Mouse (Mus musculus): Measurements from ENCODE around the gene Sh3gl2. TPM values are rescaled to one million over a fixed set of nuclear protein-coding genes. Genes with fewer than 3 reads are reported as not detected.

Gene Sh3gl2
- polyA plus RNA-seq, 1 experiment from 2014 or later = 66.1 TPM

DNA sequence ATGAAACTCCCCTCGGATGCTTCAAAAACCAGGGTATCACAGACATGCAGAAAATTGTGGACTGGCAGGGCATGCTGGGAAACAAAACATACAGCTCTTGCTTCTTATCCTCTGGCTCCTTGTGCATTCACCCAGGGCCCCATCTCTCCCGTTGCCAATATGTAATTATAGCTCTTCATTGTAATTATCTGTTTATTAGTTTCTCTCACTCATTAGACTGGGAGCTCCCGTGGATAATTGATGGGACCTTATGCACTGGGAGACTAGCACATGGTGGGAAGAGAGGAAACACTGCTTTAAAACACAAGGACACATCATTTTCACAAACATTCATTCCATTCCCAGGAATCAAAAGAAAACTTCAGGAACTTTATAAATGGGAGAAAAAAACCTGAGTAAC lies 233.9 kb downstream of the Sh3gl2 start:
- no peaks in the 10 kb centered on the region for H3K36me3 ChIP-seq (ENCODE audit: control insufficient read depth, insufficient read depth, low read length)
- no peak overlapping the region for H3K4me3 ChIP-seq (replicated peaks; ENCODE audit: low read depth, low read length)
- 77% methylated on average over 3 of the region's 3 CpGs for WGBS
- no peak overlapping the region for H3K27ac ChIP-seq (replicated peaks; ENCODE audit: low read depth, low read length)
- no peak for ATAC-seq (ENCODE audit: low FRiP score, low TSS enrichment)
- no peaks in the 10 kb centered on the region for H3K4me1 ChIP-seq (ENCODE audit: control insufficient read depth, insufficient read depth, low read length)
- no peaks in the 10 kb centered on the region for H3K27me3 ChIP-seq (ENCODE audit: control insufficient read depth, insufficient read depth, low read length)
- H3K9ac ChIP-seq (replicated peaks; ENCODE audit: low read length) = no peak overlapping the region
- H3K4me2 ChIP-seq (ENCODE audit: low read length) = no peak overlapping the region
- no peak for DNase-seq
- H3K9me3 ChIP-seq (ENCODE audit: control insufficient read depth, low read length) = no peaks in the 10 kb centered on the region

DNA sequence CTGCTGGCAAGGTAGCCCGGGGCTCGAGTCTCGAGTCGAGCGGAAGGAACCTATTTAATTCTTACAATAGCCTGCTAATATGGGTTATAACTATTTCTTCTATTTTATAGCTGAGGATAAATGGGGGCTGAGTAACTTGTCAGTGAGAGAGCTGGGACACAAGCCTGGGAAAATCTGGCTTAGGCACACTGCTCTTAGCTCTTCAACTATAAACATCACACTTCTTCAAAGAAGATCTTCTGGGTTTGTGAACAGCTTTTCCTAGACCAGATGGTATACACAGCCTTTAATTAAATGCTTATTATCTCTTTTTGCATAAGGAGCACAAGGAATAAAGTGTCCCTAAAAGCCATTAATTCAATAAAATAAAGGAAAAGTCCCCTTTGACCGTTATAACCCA lies 278.7 kb downstream of the Sh3gl2 start:
- Histone ChIP-seq H3K27ac (replicated peaks; ENCODE audit: low read depth, low read length) (no peak overlapping the region), H3K4me2 (ENCODE audit: low read length) (no peak overlapping the region), H3K9ac (replicated peaks; ENCODE audit: low read length) (no peak overlapping the region), H3K9me3 (ENCODE audit: control insufficient read depth, low read length) (no peaks in the 10 kb centered on the region), H3K27me3 (ENCODE audit: control insufficient read depth, insufficient read depth, low read length) (no peaks in the 10 kb centered on the region), H3K4me1 (ENCODE audit: control insufficient read depth, insufficient read depth, low read length) (no peaks in the 10 kb centered on the region), H3K36me3 (ENCODE audit: control insufficient read depth, insufficient read depth, low read length) (no peaks in the 10 kb centered on the region), H3K4me3 (replicated peaks; ENCODE audit: low read depth, low read length) (no peak overlapping the region)
- DNase-seq (no peak), ATAC-seq (ENCODE audit: low FRiP score, low TSS enrichment) (no peak)
- WGBS = 94% methylated on average over 6 of the region's 6 CpGs

DNA sequence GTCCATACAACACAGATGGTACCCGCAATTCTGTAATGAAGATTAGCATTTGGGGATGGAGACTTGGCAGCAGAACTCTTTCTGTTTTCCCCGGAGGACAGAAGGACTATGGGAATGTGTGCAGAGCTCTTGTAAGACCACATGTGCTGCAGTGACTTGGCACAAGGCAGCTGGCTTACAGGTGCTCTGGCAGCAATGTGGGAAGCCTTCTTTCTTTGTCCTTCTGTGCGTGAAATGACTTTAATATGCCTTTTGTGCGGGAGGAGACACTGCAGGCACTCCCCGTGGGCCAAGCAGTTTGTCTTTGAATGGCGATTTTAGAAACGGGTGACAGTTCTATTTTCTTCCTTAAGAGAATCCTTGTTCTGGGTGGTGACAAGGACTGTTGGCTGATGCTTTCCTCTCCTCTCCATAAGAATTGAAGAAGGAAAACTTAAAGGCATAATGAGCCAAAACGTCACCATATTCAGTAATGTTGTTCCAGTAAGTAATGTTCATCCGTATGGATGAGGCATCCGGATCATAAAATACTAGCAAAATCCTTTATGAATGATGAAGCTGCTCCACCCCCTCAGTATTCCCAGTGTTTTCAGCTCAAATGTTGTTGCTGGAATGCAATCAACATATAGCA lies 281.5 kb downstream of the Sh3gl2 start:
- ATAC-seq (ENCODE audit: low FRiP score, low TSS enrichment) = no peak
- WGBS = 38% methylated on average over 10 of the region's 10 CpGs

DNA sequence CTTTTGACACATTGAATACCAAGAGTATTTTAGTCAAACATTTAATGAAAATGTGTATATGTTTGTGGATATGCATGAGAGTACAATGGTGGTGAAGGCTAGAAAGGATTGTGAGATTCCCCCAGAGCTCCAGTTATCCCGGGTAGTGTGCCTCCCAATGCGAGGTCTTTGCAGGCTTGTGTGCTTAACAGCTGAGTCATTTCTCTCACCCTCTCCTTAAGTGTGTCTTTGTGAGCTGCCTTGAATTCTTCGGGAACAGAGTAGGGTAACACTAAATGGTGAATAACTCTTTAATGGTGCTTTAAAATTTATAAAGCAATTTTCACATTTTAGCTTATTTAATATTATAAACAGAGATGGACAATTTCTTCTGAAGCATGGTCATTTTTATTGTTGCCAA lies 300.8 kb downstream of the Sh3gl2 start:
- H3K9me3 ChIP-seq (ENCODE audit: control insufficient read depth, low read length) = no peaks in the 10 kb centered on the region
- H3K4me3 ChIP-seq (replicated peaks; ENCODE audit: low read depth, low read length) = no peak overlapping the region
- H3K4me2 ChIP-seq (ENCODE audit: low read length) = no peak overlapping the region
- H3K27ac ChIP-seq (replicated peaks; ENCODE audit: low read depth, low read length) = no peak overlapping the region
- H3K9ac ChIP-seq (replicated peaks; ENCODE audit: low read length) = no peak overlapping the region
- H3K27me3 ChIP-seq (ENCODE audit: control insufficient read depth, insufficient read depth, low read length) = no peaks in the 10 kb centered on the region
- no peak for ATAC-seq (ENCODE audit: low FRiP score, low TSS enrichment)
- no peaks in the 10 kb centered on the region for H3K4me1 ChIP-seq (ENCODE audit: control insufficient read depth, insufficient read depth, low read length)
- DNase-seq = no peak
- no peaks in the 10 kb centered on the region for H3K36me3 ChIP-seq (ENCODE audit: control insufficient read depth, insufficient read depth, low read length)
- 72% methylated on average over 3 of the region's 3 CpGs for WGBS

More for the DNA sequence above, 281.5 kb downstream of the Sh3gl2 start:
- Histone ChIP-seq H3K4me2 (ENCODE audit: low read length) (no peak overlapping the region), H3K4me3 (replicated peaks; ENCODE audit: low read depth, low read length) (no peak overlapping the region), H3K9ac (replicated peaks; ENCODE audit: low read length) (no peak overlapping the region), H3K36me3 (ENCODE audit: control insufficient read depth, insufficient read depth, low read length) (no peaks in the 10 kb centered on the region), H3K27ac (replicated peaks; ENCODE audit: low read depth, low read length) (no peak overlapping the region), H3K4me1 (ENCODE audit: control insufficient read depth, insufficient read depth, low read length) (no peaks in the 10 kb centered on the region), H3K27me3 (ENCODE audit: control insufficient read depth, insufficient read depth, low read length) (no peaks in the 10 kb centered on the region), H3K9me3 (ENCODE audit: control insufficient read depth, low read length) (no peaks in the 10 kb centered on the region)
- DNase-seq = peak; percentile 35

DNA sequence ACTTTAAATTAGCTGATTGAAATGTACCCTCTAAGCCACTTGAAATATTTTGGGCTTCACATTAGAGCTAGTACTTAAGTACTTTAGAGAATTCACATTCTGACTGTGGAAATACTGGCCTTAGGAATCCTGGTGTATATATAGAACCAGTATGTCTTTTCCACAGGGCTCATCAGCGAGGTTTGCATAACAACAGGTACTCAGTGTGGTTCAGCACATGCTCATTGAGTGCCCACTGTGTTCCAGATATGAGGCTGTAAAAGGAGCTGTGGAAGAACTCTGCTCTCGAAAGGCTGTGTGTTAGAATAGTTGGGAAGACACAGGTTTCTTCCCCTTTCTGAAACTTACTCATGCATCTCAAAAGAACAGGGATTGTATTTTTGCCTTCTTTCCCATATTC lies 302.1 kb downstream of the Sh3gl2 start:
- no peak overlapping the region for H3K9ac ChIP-seq (replicated peaks; ENCODE audit: low read length)
- no peaks in the 10 kb centered on the region; the same call in 1 of the 2 replicates for H3K27me3 ChIP-seq (ENCODE audit: control insufficient read depth, insufficient read depth, low read length)
- no peak for ATAC-seq (ENCODE audit: low FRiP score, low TSS enrichment)
- no peak for DNase-seq
- H3K27ac ChIP-seq (replicated peaks; ENCODE audit: low read depth, low read length) = no peak overlapping the region
- H3K4me1 ChIP-seq (ENCODE audit: control insufficient read depth, insufficient read depth, low read length) = no peaks in the 10 kb centered on the region
- H3K4me2 ChIP-seq (ENCODE audit: low read length) = no peak overlapping the region
- WGBS = 73% methylated on average over 2 of the region's 2 CpGs
- H3K9me3 ChIP-seq (ENCODE audit: control insufficient read depth, low read length) = no peaks in the 10 kb centered on the region
- no peaks in the 10 kb centered on the region for H3K36me3 ChIP-seq (ENCODE audit: control insufficient read depth, insufficient read depth, low read length)
- no peak overlapping the region for H3K4me3 ChIP-seq (replicated peaks; ENCODE audit: low read depth, low read length)

- Histone ChIP-seq H3K9ac (replicated peaks; ENCODE audit: low read length) (no peak overlapping the region), H3K4me1 (ENCODE audit: control insufficient read depth, insufficient read depth, low read length) (no peaks in the 10 kb centered on the region), H3K36me3 (ENCODE audit: control insufficient read depth, insufficient read depth, low read length) (no peaks in the 10 kb centered on the region), H3K9me3 (ENCODE audit: control insufficient read depth, low read length) (no peaks in the 10 kb centered on the region), H3K4me3 (replicated peaks; ENCODE audit: low read depth, low read length) (no peak overlapping the region), H3K4me2 (ENCODE audit: low read length) (no peak overlapping the region), H3K27me3 (ENCODE audit: control insufficient read depth, insufficient read depth, low read length) (peaks cover 4% of the 10 kb centered on the region), H3K27ac (replicated peaks; ENCODE audit: low read depth, low read length) (no peak overlapping the region)
- DNase-seq (no peak), ATAC-seq (ENCODE audit: low FRiP score, low TSS enrichment) (no peak)
- WGBS = 82% methylated on average over 5 of the region's 5 CpGs
Measured at GRCm38 (mm10) chr4:85507491-85507890, 302.6 kb downstream of the Sh3gl2 start.

- Histone ChIP-seq H3K9me3 (ENCODE audit: control insufficient read depth, low read length) (no peaks in the 10 kb centered on the region), H3K27ac (replicated peaks; ENCODE audit: low read depth, low read length) (no peak overlapping the region), H3K9ac (replicated peaks; ENCODE audit: low read length) (no peak overlapping the region), H3K4me2 (ENCODE audit: low read length) (peak overlapping the region; percentile 97), H3K36me3 (ENCODE audit: control insufficient read depth, insufficient read depth, low read length) (no peaks in the 10 kb centered on the region), H3K4me3 (replicated peaks; ENCODE audit: low read depth, low read length) (peak overlapping the region; percentile 57; the same call in 1 of the 2 replicates), H3K27me3 (ENCODE audit: control insufficient read depth, insufficient read depth, low read length) (peaks cover 19% of the 10 kb centered on the region), H3K4me1 (ENCODE audit: control insufficient read depth, insufficient read depth, low read length) (peaks cover 6% of the 10 kb centered on the region; the same call in 1 of the 2 replicates)
- WGBS = 36% methylated on average over 7 of the region's 7 CpGs
- no peak for ATAC-seq (ENCODE audit: low FRiP score, low TSS enrichment)
- DNase-seq = no peak
Measured at GRCm38 (mm10) chr4:85513288-85513687, 308.4 kb downstream of the Sh3gl2 start.

- ATAC-seq (ENCODE audit: low FRiP score, low TSS enrichment) (no peak), DNase-seq (no peak)
- Histone ChIP-seq H3K27ac (replicated peaks; ENCODE audit: low read depth, low read length) (no peak within 1 kb of the TSS), H3K9ac (replicated peaks; ENCODE audit: low read length) (peak within 1 kb of the TSS; percentile 68), H3K4me1 (ENCODE audit: control insufficient read depth, insufficient read depth, low read length) (peaks cover 6% of the 10 kb centered on the region; the same call in 1 of the 2 replicates), H3K4me2 (ENCODE audit: low read length) (peak within 1 kb of the TSS; percentile 97), H3K36me3 (ENCODE audit: control insufficient read depth, insufficient read depth, low read length) (no peaks in the 10 kb centered on the region), H3K4me3 (replicated peaks; ENCODE audit: low read depth, low read length) (peak within 1 kb of the TSS; percentile 57), H3K9me3 (ENCODE audit: control insufficient read depth, low read length) (no peaks in the 10 kb centered on the region), H3K27me3 (ENCODE audit: control insufficient read depth, insufficient read depth, low read length) (peaks cover 19% of the 10 kb centered on the region)
- 3% methylated on average over 9 of the region's 9 CpGs for WGBS
Measured at GRCm38 (mm10) chr4:85513792-85514191, 308.9 kb downstream of the Sh3gl2 start, which contains the start of gene Adamtsl1. TSS of gene Adamtsl1 (plus strand) at chr4:85514172.

DNA sequence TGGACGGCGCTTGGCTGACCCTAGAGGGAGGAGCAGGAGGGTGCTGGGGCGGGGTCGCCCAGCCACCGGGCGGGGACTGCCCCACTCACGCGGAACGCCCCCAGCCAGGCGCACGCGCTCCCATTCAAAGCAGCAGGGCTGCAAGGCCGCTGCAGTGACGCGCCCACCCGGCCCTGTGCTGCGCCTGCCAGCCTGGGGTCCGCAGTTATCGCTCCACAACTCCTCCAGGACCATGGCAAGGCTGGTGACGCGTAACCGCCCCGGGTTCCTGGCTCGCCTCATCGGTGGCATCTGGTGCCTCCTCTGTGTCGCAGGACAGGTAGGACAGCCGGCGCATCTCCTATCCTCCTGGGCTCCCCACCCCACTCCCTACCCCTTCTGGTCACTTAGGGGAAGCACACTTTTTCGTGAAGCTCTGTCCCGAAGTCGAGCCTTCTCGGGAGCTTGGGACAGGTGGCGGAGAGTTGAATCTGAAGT lies 309.3 kb downstream of the Sh3gl2 start:
- Histone ChIP-seq H3K4me1 (ENCODE audit: control insufficient read depth, insufficient read depth, low read length) (peaks cover 6% of the 10 kb centered on the region; the same call in 1 of the 2 replicates), H3K27ac (replicated peaks; ENCODE audit: low read depth, low read length) (no peak overlapping the region), H3K4me2 (ENCODE audit: low read length) (peak overlapping the region; percentile 97), H3K36me3 (ENCODE audit: control insufficient read depth, insufficient read depth, low read length) (no peaks in the 10 kb centered on the region), H3K9me3 (ENCODE audit: control insufficient read depth, low read length) (no peaks in the 10 kb centered on the region), H3K27me3 (ENCODE audit: control insufficient read depth, insufficient read depth, low read length) (peaks cover 19% of the 10 kb centered on the region), H3K9ac (replicated peaks; ENCODE audit: low read length) (peak overlapping the region; percentile 68), H3K4me3 (replicated peaks; ENCODE audit: low read depth, low read length) (peak overlapping the region; percentile 57)
- DNase-seq (peak; percentile 76), ATAC-seq (ENCODE audit: low FRiP score, low TSS enrichment) (peak; percentile 85)
- WGBS = under 1% methylated on average over 30 of the region's 33 CpGs

All from midbrain, embryonic 14.5 days (tissue).